Mouse (Mus musculus) bone marrow, adult 2 months (tissue): Measurements from ENCODE around the gene Rarg. TPM values are rescaled to one million over a fixed set of nuclear protein-coding genes. Genes with fewer than 3 reads are reported as not detected.
A peak's percentile ranks its signal among the peaks of the same experiment; 100 is the strongest.

Experiments used
- H3K27ac ChIP-seq: fragments of 200-500 bp; 2 replicates; pipeline ENCODE4 v1.5.1; 2012; ENCODE audit warnings: low read depth, mild to moderate bottlenecking, control low read depth, inconsistent platforms, low read length; ENCODE audit not compliant: control insufficient read depth, poor library complexity, insufficient read depth
- H3K4me1 ChIP-seq: fragments of 200-500 bp; 2 replicates; pipeline ENCODE4 v1.6.1; 2011; ENCODE audit warnings: low read length; ENCODE audit not compliant: control insufficient read depth, insufficient read depth
- H3K4me3 ChIP-seq: fragments of 200-500 bp; replicated peaks from 2 replicates; pipeline ENCODE3; 2011; ENCODE audit warnings: mild to moderate bottlenecking, low read depth, low read length, control low read depth; ENCODE audit not compliant: control insufficient read depth
- CTCF ChIP-seq: fragments of 200-500 bp; IDR thresholded peaks from 2 replicates; pipeline ENCODE4 v1.5.1; 2011; ENCODE audit warnings: low read length, control low read depth; ENCODE audit not compliant: control insufficient read depth, insufficient read depth
- POLR2A ChIP-seq: fragments of 200-500 bp; IDR thresholded peaks from 2 replicates; pipeline ENCODE4 v1.6.1; 2011; ENCODE audit warnings: low read depth, mild to moderate bottlenecking, control low read depth, low read length, borderline replicate concordance; ENCODE audit not compliant: control insufficient read depth
- WGBS: fragments of 180-500 bp; shearing (Covaris S2); methylation state at CpG from one replicate; pipeline ENCODE4 v1.1.7; 2018; 5-methylcytosine and 5-hydroxymethylcytosine counted together
- polyA plus RNA-seq: library from polyadenylated mRNA; stranded (reverse); fragments of >200 nt; gene quantifications from 2 replicates; pipeline ENCODE4 v1.2.4, GENCODE M21; 2011; ENCODE audit warnings: low replicate concordance; ENCODE audit not compliant: missing spikeins, insufficient read depth, insufficient read length

Rarg gene
- polyA plus RNA-seq, 1 experiment: 36.3 TPM

GRCm38 (mm10) chr15:102208092-102208561, 49.2 kb downstream of the Rarg start:
- TF ChIP-seq CTCF: no peak
- TF ChIP-seq POLR2A: no peak
- WGBS: 27% methylated on average over 9 of the region's 9 CpGs
- H3K27ac ChIP-seq: peak overlapping the region; percentile 59; the same call in 1 of the 2 replicates
- H3K4me1 ChIP-seq: peaks cover 3% of the 10 kb centered on the region; the same call in 1 of the 2 replicates
- peak overlapping the region; percentile 7 for H3K4me3 ChIP-seq

- Histone ChIP-seq H3K27ac (peak overlapping the region; percentile 59; the same call in 1 of the 2 replicates), H3K4me1 (peaks cover 3% of the 10 kb centered on the region; the same call in 1 of the 2 replicates), H3K4me3 (no peak overlapping the region)
- WGBS: 61% methylated on average over 3 of the region's 3 CpGs
- TF ChIP-seq CTCF (no peak), POLR2A (no peak)
Measured at GRCm38 (mm10) chr15:102207351-102207750, 50.0 kb downstream of the Rarg start.

DNA sequence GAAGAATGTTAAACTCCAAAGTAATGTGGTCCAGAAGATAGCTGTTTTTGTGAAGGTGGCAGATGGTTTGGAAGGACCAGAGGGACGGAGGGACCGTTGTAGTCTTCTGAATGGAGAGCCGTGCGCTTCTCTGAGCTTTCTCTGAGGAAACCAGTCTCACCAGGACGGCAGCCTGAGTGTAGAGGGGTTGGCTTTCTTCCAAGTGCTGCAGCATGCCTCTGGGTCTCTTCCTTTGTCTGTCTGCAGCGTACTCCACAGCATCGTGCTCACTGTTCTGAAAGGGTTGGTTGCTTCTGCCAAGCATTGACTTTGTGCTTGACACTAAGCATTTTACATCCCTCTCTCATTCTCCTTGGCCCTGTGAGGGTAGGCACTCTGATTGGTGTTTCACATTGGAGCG, 51.5 kb downstream of the Rarg start:
- no peak for TF ChIP-seq POLR2A
- no peak for TF ChIP-seq CTCF
- H3K4me3 ChIP-seq: no peak overlapping the region
- 56% methylated on average over 8 of the region's 8 CpGs for WGBS
- H3K4me1 ChIP-seq: peaks cover 3% of the 10 kb centered on the region; the same call in 1 of the 2 replicates
- H3K27ac ChIP-seq: no peak overlapping the region

GRCm38 (mm10) chr15:102204674-102205505, 52.4 kb downstream of the Rarg start, which contains the start of gene Csad:
Csad (minus strand) TSS chr15:102204724.
- Histone ChIP-seq H3K4me3 (peak within 1 kb of the TSS; percentile 75), H3K27ac (peak within 1 kb of the TSS; percentile 99), H3K4me1 (peaks cover 3% of the 10 kb centered on the region; the same call in 1 of the 2 replicates)
- 81% methylated on average over 19 of the region's 19 CpGs for WGBS
- TF ChIP-seq CTCF (no peak), POLR2A (no peak)

DNA sequence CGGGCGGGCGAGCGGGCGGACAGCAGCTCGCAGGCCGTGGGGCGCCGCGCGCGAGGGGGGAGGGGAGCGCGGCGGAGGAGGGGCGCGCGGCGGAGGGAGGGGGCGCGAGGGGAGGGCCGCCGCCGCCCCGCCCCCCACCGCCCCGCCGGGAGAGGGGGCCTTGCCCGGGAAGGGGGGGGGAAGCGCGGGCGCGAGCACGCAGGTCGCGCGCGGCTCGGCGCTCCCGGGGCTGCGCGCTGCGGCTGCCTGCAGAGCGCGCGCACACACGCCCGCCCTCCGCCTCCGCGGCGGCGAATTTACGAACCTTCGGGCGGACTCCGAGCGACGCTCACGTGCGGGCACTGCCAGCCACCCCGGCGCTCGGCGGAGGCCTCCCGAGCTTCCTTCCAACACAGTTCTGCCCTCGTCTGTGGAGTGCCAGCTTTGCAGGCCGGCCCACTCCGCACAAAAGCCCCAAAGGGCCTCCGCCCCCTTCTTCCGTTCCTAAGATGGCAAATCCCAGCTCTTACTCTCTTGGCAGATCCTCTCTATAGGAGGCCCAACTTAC, 53.4 kb downstream of the Rarg start:
- WGBS: under 1% methylated on average over 45 of the region's 72 CpGs
- peak overlapping the region; percentile 99 for H3K27ac ChIP-seq
- TF ChIP-seq CTCF (no peak), POLR2A (peak; percentile 45; the same call in 1 of the 2 replicates)
- H3K4me1 ChIP-seq: peaks cover 3% of the 10 kb centered on the region; the same call in 1 of the 2 replicates
- H3K4me3 ChIP-seq: peak overlapping the region; percentile 75

DNA sequence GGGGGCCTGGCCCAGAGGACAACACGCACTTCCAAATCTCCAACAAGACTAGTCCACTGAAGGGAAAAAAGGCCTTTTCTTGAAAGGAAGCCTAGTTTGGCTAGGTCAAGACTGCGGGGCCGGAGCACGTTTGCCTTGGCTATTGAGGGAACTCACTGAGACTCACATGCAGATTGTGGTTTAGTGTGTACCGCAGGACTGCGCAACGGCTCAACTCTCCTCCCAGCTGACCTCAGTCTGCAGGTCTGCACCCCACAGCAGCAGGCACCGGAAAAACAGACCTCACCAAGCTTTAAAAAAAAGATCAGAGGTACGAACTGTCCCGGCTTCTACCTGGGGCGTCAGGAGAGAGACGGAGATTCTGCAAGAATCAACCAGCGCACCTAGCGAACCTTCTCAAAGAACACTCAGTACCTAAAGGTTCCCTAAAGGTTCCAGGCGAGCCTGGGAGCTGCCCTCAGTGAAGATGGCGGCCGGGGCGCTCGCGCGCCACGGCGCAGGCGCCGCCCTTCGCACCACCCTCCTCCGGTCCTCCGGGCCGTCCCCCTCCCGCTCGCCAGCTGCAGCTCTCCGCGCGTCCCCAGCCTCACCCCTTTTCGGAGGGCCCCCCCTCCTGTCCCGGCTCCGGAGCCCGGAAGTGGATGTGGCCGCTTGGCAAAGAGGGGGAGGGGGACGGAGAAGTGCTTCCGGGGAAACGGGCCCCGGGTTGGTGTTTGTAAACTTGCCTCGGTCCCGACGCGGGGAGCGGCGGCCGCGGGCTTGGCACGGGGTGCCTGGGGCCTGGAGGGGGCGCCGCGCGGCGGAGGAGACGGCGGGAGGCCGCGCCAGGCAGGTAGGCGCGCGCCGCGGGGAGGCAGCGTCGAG, 54.1 kb downstream of the Rarg start, which contains the start of gene Zfp740:
Zfp740 (plus strand) TSS at position 279 of the 864 bp plus-strand sequence.
- peaks cover 2% of the 10 kb centered on the region; the same call in 1 of the 2 replicates for H3K4me1 ChIP-seq
- peak within 1 kb of the TSS; percentile 75 for H3K4me3 ChIP-seq
- H3K27ac ChIP-seq: peak within 1 kb of the TSS; percentile 99
- no peak for TF ChIP-seq CTCF
- TF ChIP-seq POLR2A: peak; percentile 62
- 1% methylated on average over 66 of the region's 68 CpGs for WGBS

DNA sequence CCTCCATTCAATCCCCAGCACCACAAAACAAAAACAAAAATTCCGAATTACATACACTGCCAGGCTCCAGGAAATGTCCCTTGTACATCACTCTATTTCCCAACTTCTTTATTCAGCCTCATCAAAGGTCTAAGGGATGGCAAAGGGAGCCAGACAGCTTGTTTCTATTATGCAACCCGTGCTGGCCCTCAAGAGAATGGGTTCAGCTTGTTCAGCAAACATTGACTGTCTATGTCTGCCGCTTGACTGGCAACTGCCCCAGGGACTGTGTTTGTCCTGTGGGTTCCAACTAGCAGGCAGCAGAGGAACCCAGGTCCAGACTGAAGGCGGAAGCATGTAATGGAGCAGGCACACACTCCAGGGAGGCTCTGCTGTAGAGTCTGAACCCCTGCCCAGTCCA, 58.5 kb downstream of the Rarg start:
- Histone ChIP-seq H3K4me1 (peaks cover 2% of the 10 kb centered on the region; the same call in 1 of the 2 replicates), H3K4me3 (no peak overlapping the region), H3K27ac (no peak overlapping the region)
- TF ChIP-seq CTCF (no peak), POLR2A (no peak)
- WGBS: 66% methylated on average over 4 of the region's 4 CpGs

GRCm38 (mm10) chr15:102195373-102195772, 61.9 kb downstream of the Rarg start:
- TF ChIP-seq CTCF (no peak), POLR2A (no peak)
- Histone ChIP-seq H3K27ac (no peak overlapping the region), H3K4me1 (peaks cover 3% of the 10 kb centered on the region; the same call in 1 of the 2 replicates), H3K4me3 (no peak overlapping the region)
- WGBS: 71% methylated on average over 4 of the region's 4 CpGs
